Mouse (Mus musculus): ENCODE data around the gene Prkar2a. TPM values are rescaled to one million over a fixed set of nuclear protein-coding genes. Genes with fewer than 3 reads are reported as not detected.
A peak's percentile ranks its signal among the peaks of the same experiment; 100 is the strongest.
"Not testable (repeated sequence)": the region's sequence is repeated elsewhere in the genome, so short reads cannot be mapped to it uniquely, and the experiment has no call there.

Prkar2a gene
- polyA plus RNA-seq (2012; rRNA removed), result 24.6 and 26.6 TPM in 2 replicates

DNA sequence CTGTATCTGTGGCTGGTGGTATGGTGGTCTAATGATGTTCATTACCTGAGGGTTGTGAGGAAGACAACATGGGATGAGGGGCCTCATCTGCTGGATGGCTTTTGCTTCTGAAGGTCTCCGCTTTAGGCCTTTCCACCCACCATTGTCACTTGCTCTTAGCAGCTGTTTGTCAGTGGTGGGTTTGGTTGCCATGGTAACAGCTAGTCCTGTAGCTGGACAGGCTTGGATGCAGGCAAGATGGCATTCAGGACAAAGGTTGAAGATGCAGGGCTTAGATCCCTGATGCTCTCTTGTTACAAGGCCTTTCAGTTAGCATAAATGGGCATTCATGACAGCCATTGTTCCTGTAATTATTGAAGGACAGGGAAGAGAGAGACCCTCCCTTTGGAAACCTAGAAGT is at the start of gene Prkar2a:
TSS of gene Prkar2a (plus strand) at position 209 of the 400 bp plus-strand sequence.
- whole genome bisulfite sequencing, result 75% methylated on average over 1 of the region's 1 CpGs
- no peak within 1 kb of the TSS for H3K27ac ChIP-seq (ENCODE audit: insufficient read depth, low read length)
- no peak within 1 kb of the TSS for H3K4me3 ChIP-seq (replicated peaks; ENCODE audit: insufficient read depth, low read depth, low read length)
- no peak for DNase-seq
- peaks cover 7% of the 10 kb centered on the region; the same call in 1 of the 2 replicates for H3K4me1 ChIP-seq (ENCODE audit: control insufficient read depth, insufficient read depth, low read length)
- TF ChIP-seq CTCF (IDR thresholded peaks at IDR 0.05; ENCODE audit: borderline replicate concordance, insufficient read depth, low read depth, low read length), result no peak
- TF ChIP-seq POLR2A (IDR thresholded peaks at IDR 0.05; ENCODE audit: borderline replicate concordance, insufficient read depth, low read length), result no peak
- no peaks in the 10 kb centered on the region for H3K27me3 ChIP-seq (ENCODE audit: control insufficient read depth, insufficient read depth, low read length)

DNA sequence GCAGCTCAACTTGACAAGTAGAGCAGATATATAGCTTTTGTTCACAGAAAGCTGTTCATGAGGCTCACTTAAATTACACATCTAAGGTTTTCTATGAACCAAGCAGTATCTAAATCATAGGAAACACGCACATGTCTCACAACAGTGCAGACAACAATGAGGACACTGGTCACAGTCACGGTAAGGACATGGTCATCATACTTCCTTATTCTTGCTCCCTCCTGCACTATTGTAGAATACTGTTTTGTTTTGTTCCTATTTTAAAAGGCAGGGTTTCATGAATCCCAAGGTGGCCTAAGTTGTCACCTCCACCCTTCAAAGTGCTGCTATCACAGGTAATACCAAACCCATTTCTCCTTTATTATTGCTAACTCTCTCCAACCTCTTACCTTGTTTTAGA is 49.3 kb upstream of the Prkar2a start:
- Histone ChIP-seq H3K4me1 (ENCODE audit: control insufficient read depth, insufficient read depth, low read length) (peaks cover 3% of the 10 kb centered on the region; the same call in 1 of the 2 replicates), H3K4me3 (replicated peaks; ENCODE audit: insufficient read depth, low read depth, low read length) (no peak overlapping the region), H3K27me3 (ENCODE audit: control insufficient read depth, insufficient read depth, low read length) (no peaks in the 10 kb centered on the region), H3K27ac (ENCODE audit: insufficient read depth, low read length) (no peak overlapping the region)
- DNase-seq, result no peak
- 79% methylated on average over 2 of the region's 2 CpGs for WGBS
- TF ChIP-seq POLR2A (IDR thresholded peaks at IDR 0.05; ENCODE audit: borderline replicate concordance, insufficient read depth, low read length) (no peak), CTCF (IDR thresholded peaks at IDR 0.05; ENCODE audit: borderline replicate concordance, insufficient read depth, low read depth, low read length) (no peak)

DNA sequence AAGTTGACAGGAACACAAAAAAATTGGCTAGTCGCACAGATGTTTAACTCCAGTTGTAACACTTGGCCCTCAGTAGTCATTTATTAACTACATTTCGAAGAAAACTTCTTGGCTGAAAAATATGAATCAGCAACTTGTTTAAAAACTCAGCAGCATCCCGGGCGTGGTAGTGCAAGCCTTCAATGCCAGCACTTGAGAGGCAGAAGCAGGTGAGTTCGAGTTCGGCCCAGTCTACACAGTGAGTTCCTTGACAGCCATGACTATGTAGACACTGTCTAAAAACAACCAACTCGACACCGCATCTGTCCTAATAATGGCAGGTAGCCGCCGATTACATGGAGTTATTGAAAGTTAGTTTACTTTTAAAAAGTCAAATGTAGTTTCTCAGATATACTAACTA is 40.9 kb upstream of the Prkar2a start:
- peak in 1 of 2 experiments; percentile 8 for DNase-seq
- WGBS, result 31% methylated on average over 10 of the region's 10 CpGs
- no peak for TF ChIP-seq CTCF (IDR thresholded peaks at IDR 0.05; ENCODE audit: borderline replicate concordance, insufficient read depth, low read depth, low read length)
- no peak for TF ChIP-seq POLR2A (IDR thresholded peaks at IDR 0.05; ENCODE audit: borderline replicate concordance, insufficient read depth, low read length)
- peak overlapping the region; percentile 78 for H3K4me3 ChIP-seq (replicated peaks; ENCODE audit: insufficient read depth, low read depth, low read length)
- H3K27me3 ChIP-seq (ENCODE audit: control insufficient read depth, insufficient read depth, low read length), result no peaks in the 10 kb centered on the region
- H3K27ac ChIP-seq (ENCODE audit: insufficient read depth, low read length), result no peak overlapping the region
- H3K4me1 ChIP-seq (ENCODE audit: control insufficient read depth, insufficient read depth, low read length), result peaks cover 5% of the 10 kb centered on the region; the same call in 1 of the 2 replicates

DNA sequence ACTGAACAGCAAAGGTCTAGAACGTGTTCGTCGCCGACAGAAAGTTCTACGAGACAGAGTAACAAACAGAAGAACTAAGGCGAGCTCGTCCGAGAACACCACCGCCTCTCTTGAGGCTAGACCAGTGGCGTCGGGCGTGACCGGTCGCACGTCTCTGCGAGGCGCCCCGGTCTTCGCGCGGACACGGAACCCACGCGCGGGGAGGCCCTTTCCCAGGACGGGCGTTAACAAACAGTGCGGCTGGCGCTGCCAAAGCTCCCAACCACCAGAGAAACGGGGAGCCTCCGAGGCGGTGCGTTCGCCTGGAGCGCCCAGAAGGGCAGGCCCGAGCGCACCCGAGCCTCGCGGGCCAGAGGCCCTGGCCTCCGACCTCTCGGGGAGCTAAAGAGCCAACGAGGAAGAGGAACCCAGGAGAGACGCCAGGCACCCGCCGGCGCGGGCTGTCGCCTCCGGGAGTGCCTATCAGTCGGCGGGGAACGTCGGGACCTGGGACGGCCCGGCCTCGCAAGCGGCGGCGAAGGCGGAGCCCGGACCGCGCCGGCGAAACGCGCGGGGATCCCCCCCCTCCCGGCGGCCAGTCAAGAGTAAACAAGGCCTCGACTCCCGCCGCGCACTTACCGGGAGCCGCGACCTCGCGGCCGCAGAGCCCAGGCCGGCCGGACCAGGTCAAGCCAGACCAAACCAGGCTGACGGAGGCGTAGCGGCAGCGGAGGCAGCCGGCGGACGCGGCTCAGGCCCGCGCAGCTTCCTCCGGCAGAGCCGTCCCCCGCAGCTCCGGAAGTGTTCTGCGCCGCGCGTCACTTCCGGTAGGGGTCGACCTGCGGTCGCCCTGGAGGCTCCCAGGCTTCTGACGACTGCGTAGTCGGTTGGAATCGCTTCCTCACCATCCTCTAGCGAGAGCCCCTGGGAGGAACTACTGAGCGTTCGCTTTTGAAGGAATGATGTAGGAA is 40.2 kb upstream of the Prkar2a start, which contains the start of gene Arih2:
TSS of gene Arih2 (minus strand) at position 776 of the 950 bp plus-strand sequence.
- peak within 1 kb of the TSS; percentile 72 for H3K27ac ChIP-seq (ENCODE audit: insufficient read depth, low read length)
- DNase-seq, result peak; percentile 93 to 94
- under 1% methylated on average over 112 of the region's 112 CpGs for WGBS
- no peaks in the 10 kb centered on the region for H3K27me3 ChIP-seq (ENCODE audit: control insufficient read depth, insufficient read depth, low read length)
- peaks cover 5% of the 10 kb centered on the region; the same call in 1 of the 2 replicates for H3K4me1 ChIP-seq (ENCODE audit: control insufficient read depth, insufficient read depth, low read length)
- H3K4me3 ChIP-seq (replicated peaks; ENCODE audit: insufficient read depth, low read depth, low read length), result peak within 1 kb of the TSS; percentile 78
- no peak for TF ChIP-seq CTCF (IDR thresholded peaks at IDR 0.05; ENCODE audit: borderline replicate concordance, insufficient read depth, low read depth, low read length)
- peak; percentile 92 for TF ChIP-seq POLR2A (IDR thresholded peaks at IDR 0.05; ENCODE audit: borderline replicate concordance, insufficient read depth, low read length)

DNA sequence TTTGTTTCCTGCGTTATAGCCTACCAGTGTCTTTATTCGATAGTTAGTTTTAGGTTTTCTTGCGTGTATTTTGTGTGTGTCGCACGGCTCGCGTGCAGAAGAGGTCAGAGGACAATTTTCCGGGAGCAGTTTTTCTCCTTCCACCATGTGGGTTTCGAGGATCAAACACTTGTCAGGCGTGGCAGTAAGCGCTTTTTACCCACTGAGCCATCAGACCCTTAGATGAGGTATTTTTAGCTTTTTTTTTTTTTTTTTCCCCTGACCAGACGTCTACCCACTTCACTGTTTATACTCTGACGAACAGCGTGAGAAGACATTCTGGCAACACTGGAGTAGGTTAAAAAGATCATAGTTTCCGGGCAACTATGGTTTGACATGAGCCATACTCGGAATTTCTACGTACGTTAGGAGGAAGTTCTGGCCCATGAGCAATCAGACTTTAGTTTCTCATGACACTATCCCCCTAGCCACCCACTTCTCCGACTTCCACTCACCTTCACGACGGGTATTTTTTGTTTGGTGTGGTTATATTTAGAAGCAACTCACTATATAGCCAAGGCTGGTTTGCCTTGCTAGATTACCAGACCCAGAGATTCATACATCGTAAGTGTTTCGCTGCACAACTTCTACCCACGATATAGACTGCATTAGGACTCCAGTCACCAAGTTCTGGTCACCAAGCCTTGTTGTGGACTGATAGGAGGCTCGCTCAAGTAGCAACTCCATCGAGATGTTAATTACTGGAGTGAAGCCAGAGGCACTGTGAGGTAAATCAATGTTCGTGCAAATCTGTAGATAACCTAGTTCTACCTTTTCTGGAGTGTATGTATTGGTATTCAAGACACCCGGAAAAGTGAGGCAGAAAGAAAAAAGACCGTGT is 39.3 kb upstream of the Prkar2a start:
- TF ChIP-seq CTCF (IDR thresholded peaks at IDR 0.05; ENCODE audit: borderline replicate concordance, insufficient read depth, low read depth, low read length) (no peak), POLR2A (IDR thresholded peaks at IDR 0.05; ENCODE audit: borderline replicate concordance, insufficient read depth, low read length) (no peak)
- peak overlapping the region; percentile 65; the same call in 1 of the 2 replicates for H3K27ac ChIP-seq (ENCODE audit: insufficient read depth, low read length)
- 15% methylated on average over 29 of the region's 29 CpGs for WGBS

DNA sequence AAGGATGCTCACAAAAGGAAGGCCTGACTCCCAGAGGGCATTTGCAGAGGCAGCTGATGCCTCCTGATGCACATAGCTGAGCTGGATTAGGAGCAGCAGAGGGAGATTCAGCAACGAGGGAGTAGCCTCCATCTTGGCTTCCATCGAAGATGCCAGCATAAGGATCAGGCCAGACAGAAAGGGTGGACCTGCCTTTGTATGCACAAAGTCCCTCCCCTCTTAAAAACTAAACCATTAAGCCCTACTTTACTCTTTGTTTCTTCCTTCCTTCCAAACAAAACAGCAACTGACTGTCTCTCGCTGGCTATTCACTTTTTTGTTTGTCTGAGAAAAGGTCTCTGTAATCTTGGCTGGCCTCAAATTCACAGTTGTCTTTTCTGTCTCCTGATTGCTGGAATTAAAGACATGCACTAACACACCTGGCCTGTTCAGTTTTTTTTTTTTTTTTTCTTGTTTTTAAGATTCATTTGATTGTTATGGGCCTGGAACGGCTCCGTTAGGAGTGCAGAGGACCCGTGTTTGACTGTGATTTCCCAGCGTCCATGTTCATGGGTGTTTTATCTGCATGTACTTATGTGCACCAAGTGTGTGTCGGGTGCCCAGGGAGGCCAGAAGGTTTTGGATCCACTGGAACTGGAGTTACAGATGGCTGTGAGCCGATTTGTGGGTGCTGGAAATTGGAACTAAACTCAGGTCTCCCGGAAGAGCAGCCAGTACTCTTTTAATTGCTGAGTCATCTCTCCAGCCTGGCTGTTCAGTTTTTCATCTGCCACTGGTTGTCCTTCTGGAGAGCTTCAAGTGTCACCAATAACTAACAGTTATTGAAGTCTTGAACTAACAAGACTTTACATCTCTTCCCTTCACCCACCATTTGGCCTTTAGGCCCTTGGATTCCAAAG is 34.3 kb upstream of the Prkar2a start:
- DNase-seq, result no peak
- TF ChIP-seq POLR2A (IDR thresholded peaks at IDR 0.05; ENCODE audit: borderline replicate concordance, insufficient read depth, low read length), result no peak
- no peak for TF ChIP-seq CTCF (IDR thresholded peaks at IDR 0.05; ENCODE audit: borderline replicate concordance, insufficient read depth, low read depth, low read length)
- WGBS, result 72% methylated on average over 10 of the region's 10 CpGs
- Histone ChIP-seq H3K27me3 (ENCODE audit: control insufficient read depth, insufficient read depth, low read length) (no peaks in the 10 kb centered on the region), H3K4me1 (ENCODE audit: control insufficient read depth, insufficient read depth, low read length) (no peaks in the 10 kb centered on the region; the same call in 1 of the 2 replicates), H3K4me3 (replicated peaks; ENCODE audit: insufficient read depth, low read depth, low read length) (no peak overlapping the region), H3K27ac (ENCODE audit: insufficient read depth, low read length) (no peak overlapping the region)

More for the DNA sequence above, 39.3 kb upstream of the Prkar2a start:
- no peaks in the 10 kb centered on the region for H3K27me3 ChIP-seq (ENCODE audit: control insufficient read depth, insufficient read depth, low read length)
- peak; percentile 12 to 21 for DNase-seq
- peaks cover 5% of the 10 kb centered on the region; the same call in 1 of the 2 replicates for H3K4me1 ChIP-seq (ENCODE audit: control insufficient read depth, insufficient read depth, low read length)
- H3K4me3 ChIP-seq (replicated peaks; ENCODE audit: insufficient read depth, low read depth, low read length), result peak overlapping the region; percentile 78

DNA sequence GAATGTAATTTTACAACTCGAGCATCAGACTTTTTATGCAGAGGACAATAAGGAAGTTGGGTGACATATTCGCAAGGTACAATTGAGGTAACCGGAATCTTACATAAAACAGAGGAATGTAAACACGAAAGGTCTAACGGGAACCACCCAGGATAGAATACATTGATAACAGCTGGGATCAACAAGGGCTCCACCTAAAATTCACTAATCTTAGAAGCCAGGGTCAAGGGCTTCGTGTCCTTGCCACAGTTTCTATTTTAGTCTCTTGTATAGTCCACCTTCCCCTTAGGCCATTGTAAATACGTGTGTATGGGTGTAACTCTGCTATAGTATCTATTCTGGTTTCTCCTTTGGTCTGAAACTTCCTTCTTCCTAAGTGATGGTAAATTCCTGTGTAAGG is 33.2 kb upstream of the Prkar2a start:
- WGBS, result 83% methylated on average over 7 of the region's 7 CpGs
- H3K27me3 ChIP-seq (ENCODE audit: control insufficient read depth, insufficient read depth, low read length); DNase-seq; H3K27ac ChIP-seq (ENCODE audit: insufficient read depth, low read length); H3K4me3 ChIP-seq (replicated peaks; ENCODE audit: insufficient read depth, low read depth, low read length); H3K4me1 ChIP-seq (ENCODE audit: control insufficient read depth, insufficient read depth, low read length): not testable (repeated sequence)
